Mouse (Mus musculus) right cerebral cortex, adult 18-20 months (tissue): Measurements from ENCODE around the gene Atxn7l3.

Experiments
- DNase-seq: peaks from one replicate; pipeline ENCODE4 v3.0.0; 2022; ENCODE audit warnings: mixed read lengths

Gene Atxn7l3

DNA sequence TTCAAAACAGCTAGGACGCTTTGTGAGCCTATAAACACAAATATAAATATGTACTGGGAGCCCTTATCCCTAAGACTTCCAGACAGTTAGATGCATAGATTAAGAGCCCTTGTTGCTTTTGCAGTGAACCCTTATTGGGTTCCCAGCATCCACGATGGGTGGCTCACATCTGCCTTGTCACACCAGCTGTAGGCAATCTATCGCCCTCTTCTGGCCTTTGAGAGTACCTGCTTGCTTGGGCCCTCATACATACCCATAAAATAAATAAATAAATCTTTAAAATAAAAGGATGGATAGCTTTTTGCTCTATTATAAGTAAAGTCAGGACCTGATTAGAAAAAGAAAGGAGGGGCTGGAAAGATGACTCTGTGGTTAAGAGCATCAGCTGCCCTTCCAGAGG, 37.9 kb downstream of the Atxn7l3 start:
- no peak for DNase-seq

DNA sequence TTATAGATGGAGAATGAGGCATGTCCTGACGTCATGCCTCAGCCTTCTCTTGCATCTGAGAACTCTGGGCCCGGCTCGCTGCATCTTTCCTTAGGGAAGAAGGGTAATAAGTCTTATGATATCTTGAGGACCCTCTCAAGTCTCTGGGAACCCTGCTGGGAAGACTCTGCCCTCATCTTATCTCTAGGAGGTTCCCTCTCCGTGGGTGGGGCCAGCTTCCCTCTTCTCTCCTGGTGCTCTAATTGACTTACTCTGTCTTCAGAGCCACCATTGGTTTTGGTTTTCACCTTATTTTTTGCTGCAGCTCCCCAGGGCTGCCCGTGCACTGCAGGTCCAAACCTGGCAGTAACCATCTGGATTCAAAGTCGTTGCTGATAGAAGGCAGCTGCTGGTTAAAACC, 38.3 kb downstream of the Atxn7l3 start:
- no peak for DNase-seq

DNA sequence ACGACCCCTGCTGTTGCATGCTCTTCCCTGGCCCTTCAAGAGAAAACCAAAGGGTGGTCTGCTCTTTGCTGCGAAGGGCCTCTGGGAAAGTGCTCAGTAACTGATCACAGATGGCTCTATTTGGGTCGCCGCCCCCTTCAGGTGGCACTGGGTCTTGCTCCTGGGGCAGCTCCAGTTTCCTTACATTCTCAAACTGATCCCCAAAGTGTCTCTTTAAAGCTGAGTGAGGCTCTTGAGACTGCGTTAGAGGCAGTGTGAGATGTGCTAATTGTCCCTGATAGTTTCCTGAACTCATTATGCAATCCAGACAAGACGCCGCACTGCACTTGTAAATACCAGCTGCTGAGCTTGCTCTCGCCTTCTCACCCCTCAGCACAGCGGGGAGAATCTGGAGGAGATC, 38.9 kb downstream of the Atxn7l3 start:
- peak; percentile 19 for DNase-seq

DNA sequence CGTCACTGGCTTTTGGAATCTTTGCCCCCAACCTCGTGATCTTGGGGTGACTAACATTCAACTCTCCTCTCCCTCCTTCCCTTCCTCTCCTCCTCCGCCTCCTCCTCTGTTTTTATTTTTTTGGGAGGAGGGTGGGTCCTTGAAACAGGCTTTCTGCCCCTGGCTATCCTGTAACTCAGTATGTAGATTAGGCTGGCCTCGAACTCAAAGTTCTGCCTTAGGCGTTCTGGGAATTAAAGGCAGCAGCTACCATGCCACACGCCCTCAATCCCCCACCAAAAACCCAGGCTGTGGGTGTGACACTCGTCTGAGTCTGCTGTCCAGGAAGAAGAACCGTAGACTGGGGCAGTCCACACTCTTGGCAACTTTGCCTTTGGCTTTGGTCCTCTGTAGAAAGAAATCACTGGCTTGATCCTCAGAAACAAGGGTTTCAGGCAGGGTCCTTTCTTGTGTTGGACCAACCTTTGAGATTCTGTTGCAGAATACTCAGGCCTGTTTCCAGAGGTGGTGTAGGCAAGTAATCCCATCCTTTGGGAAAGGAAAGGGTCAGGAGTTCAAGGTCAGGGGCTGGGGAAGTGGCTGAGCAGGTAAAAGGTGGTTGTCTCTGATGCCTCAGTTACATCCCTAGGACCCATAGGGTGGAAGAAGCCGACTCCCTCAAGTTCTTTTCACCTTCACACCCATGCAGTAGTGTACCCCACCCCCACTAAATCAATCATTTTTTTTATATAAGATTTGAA, 46.9 kb downstream of the Atxn7l3 start:
- no peak for DNase-seq

DNA sequence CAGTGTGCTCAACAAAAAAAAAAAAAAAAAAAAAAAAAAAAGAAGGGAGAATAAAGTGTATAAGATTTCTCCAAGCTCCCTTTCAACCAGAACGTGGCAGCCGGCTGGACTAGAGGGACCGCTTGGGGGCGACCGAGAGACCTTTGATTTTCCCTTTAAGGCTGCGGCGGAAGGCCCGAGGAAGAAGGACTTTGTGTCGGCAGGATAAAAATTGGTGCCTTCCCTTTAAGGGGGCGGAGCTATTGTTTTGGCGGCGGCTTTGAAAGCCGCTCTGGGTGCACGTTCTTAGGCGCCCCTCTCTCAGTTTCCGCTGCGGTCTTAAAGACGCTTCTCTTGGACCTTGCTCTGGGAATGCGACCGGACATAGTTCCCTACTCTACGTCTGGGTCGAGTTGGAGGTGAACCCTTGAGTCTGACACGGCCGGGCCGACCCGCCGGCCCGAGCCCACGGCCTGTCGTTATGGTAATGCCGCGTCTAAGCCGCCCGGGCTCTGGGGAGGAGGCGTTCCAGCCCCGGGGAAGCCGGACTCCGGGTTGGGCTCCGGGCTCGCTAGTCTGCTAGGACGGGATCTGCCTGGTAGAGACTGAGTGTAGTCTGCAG, 47.7 kb downstream of the Atxn7l3 start, which contains the start of gene BC030867:
Gene BC030867 (plus strand): TSS at position 253 of the 601 bp plus-strand sequence.
- peak; percentile 90 for DNase-seq

DNA sequence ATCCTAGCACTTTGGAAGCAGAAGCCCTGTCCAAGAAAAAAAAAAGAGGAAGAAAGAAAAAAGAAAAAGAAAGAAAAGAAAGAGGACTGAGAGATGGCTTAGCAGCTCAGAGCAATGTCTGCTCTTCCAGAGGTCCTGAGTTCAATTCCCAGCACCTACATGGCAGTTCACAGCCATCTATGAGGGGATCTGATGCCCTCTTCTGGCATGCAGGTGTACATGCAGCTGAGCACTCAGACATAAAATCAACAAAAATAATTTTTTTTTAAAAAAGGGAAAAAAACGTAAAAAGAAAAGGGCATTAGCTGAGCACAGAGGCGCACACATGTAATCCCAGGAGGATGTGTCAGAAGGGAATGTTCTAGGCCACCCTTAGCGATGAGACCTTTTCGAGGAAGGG, 49.6 kb downstream of the Atxn7l3 start:
- DNase-seq = no peak

DNA sequence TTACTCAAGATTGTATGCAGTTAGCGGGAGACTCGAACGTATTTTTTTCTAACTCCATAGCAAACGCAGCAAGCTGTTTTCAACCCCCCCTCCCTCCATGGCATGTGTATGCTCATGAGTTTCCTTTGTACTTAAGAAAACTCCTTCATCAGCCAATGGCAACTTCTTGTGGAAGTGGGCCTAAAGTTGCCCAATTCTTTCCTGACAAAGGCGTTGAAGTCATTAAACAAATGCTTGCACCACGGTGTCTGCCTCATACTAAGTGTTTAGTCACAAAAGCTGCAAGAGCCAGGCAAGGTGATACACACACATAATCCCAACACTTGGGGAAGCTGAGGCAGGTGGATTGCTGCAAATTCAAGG, 50.2 kb downstream of the Atxn7l3 start:
- DNase-seq = no peak

DNA sequence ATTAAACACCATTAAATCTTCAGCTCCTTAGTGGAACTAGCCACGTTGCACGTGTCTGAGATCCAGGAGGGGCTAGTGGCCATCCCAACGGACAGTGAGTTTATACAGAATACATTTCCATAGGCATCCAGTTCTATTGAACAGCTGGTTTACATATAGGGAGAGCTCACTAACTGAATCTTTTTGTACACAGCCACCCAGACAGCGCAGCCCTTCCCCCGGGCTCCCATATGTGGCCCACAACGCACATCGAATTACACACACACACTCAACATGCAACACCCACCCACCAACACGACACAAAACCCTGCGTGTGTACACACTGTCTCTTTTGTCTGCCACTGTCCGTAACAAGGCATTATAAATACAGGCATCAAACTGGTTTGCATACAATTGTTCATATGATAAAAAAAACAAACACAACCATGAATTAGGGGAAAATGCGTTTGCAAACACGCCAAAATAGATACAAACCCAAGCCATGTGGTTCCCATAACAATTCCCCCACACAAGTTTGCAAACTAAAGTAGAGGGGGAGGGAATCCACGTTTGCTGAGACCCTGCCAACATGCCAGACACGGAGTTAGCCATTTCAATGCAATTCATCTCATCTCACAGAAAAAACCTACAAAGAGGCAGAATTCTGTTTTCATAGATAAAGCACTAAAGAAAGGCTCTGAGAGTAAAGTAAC, 50.7 kb downstream of the Atxn7l3 start:
- DNase-seq = no peak

DNA sequence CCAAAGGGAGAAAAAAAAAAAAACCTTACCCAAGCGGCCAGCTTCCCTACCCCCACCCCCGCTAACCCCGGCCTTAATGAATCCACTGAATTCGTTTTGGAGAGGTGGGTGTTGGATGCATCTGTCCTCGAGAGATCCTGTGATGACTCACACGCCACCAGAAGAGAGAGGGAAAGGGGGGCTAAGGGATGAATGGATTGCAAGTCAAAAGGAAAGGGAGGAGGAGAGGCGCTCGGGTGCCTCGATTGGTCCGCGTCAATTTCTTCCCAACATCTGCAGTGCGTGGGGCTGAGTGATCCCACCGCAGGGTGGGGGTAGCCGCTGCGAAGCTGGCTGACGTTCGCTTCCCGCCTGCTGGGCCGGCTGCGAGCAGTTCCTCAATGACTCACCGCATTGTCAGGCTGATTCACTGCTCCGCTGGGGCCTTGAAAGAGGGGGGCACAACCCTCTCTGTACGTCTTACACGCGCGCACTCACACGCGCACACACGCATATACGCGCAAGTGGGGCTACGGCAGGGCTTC, 51.4 kb downstream of the Atxn7l3 start:
- DNase-seq = peak; percentile 93

DNA sequence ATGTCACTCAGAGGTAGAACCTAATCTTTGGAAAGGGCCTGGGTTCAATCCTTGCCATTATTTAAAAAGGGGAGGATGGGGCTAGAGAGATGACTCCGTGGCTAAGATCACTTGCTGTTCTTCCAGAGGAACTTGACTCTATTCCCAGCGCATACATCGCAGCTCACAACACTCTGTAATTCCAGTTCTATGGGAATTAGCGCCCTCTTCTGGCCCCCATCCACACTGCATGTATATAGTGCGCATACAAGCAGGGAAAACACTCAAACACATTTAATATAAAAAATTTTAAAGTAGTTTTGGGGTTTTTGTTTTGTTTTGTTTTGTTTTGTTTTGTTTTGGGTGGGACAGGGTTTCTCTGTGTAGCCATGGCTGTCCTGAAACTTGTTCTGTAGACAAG, 54.6 kb downstream of the Atxn7l3 start:
- no peak for DNase-seq

DNA sequence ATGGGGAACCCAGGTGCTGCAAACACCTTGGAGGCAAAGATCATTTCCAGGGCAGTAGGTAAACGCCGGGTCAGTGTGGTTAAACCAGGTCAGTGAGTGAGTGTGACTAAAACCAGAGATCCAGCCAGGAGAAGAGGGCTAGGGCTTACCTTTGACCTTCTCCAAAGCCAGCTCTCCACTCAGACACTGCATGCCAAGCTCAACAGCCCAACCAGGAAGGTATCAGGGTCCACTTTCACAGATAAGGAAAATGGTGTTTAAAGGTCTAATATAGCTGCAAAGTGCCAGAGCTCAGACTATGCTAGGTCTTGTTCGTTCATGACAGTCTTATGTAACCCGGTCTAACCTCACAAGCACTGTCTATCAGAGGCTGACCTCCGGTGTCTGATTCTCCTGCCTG, 55.2 kb downstream of the Atxn7l3 start:
- DNase-seq = no peak

DNA sequence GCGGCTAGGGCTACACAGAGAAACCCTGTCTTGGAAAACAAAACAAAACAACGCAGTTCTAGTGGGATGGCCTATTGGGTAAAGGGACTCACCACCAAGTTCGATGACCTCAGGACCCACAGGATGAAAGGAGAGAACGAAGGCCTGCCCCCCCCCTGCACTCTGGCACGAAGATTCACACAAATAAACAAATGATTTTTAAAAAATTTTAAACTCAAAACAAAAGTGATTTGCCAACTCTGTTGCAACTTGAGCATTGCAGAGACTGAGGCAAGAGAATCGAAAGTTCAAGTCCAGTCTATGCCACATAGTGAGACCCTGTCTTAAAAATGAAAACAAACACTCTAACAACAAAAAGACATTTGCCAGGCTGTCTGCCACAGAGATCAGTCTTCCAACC, 55.8 kb downstream of the Atxn7l3 start:
- no peak for DNase-seq
